Mouse (Mus musculus): ENCODE results near the gene Ccl4. TPM values are rescaled to one million over a fixed set of nuclear protein-coding genes. Genes with fewer than 3 reads are reported as not detected.

Gene Ccl4
- polyA plus RNA-seq, 1 experiment = 3.8 TPM

- 74% methylated on average over 2 of the region's 2 CpGs for WGBS
- TF ChIP-seq CTCF (IDR thresholded peaks at IDR 0.05; ENCODE audit: extremely low read depth, insufficient read depth, insufficient read length, insufficient replicate concordance) (no peak), POLR2A (IDR thresholded peaks at IDR 0.05; ENCODE audit: low read depth, low read length) (no peak)
- no peak for DNase-seq (ENCODE audit: low read depth in 1 of 2, low spot score in 2 of 2)
Observed at GRCm38 (mm10) chr11:83631065-83631464, 31.3 kb upstream of the Ccl4 start.

GRCm38 (mm10) chr11:83632744-83633143, 29.6 kb upstream of the Ccl4 start:
- Histone ChIP-seq H3K4me3 (ENCODE audit: extremely low read depth, insufficient read depth, insufficient read length) (no peak overlapping the region), H3K36me3 (ENCODE audit: control insufficient read depth, insufficient read depth, low read length) (no peaks in the 10 kb centered on the region), H3K4me1 (ENCODE audit: control insufficient read depth, insufficient read depth, insufficient read length) (no peaks in the 10 kb centered on the region), H3K27ac (ENCODE audit: insufficient read depth, low read length) (no peak overlapping the region), H3K27me3 (ENCODE audit: control insufficient read depth, insufficient read depth, low read length) (no peaks in the 10 kb centered on the region)
- WGBS = 50% methylated on average over 4 of the region's 4 CpGs
- DNase-seq (ENCODE audit: low read depth in 1 of 2, low spot score in 2 of 2) = peak in 1 of 2 experiments; percentile 27
- TF ChIP-seq POLR2A (IDR thresholded peaks at IDR 0.05; ENCODE audit: low read depth, low read length) (no peak), CTCF (IDR thresholded peaks at IDR 0.05; ENCODE audit: extremely low read depth, insufficient read depth, insufficient read length, insufficient replicate concordance) (peak; percentile 39; the same call in 1 of the 2 replicates)

More at GRCm38 (mm10) chr11:83631065-83631464, 31.3 kb upstream of the Ccl4 start:
- Histone ChIP-seq H3K4me1 (ENCODE audit: control insufficient read depth, insufficient read depth, insufficient read length) (no peaks in the 10 kb centered on the region), H3K36me3 (ENCODE audit: control insufficient read depth, insufficient read depth, low read length) (no peaks in the 10 kb centered on the region), H3K27me3 (ENCODE audit: control insufficient read depth, insufficient read depth, low read length) (no peaks in the 10 kb centered on the region), H3K27ac (ENCODE audit: insufficient read depth, low read length) (no peak overlapping the region), H3K4me3 (ENCODE audit: extremely low read depth, insufficient read depth, insufficient read length) (no peak overlapping the region)

GRCm38 (mm10) chr11:83634425-83634824, 28.0 kb upstream of the Ccl4 start:
- Histone ChIP-seq H3K36me3 (ENCODE audit: control insufficient read depth, insufficient read depth, low read length) (no peaks in the 10 kb centered on the region), H3K4me1 (ENCODE audit: control insufficient read depth, insufficient read depth, insufficient read length) (peaks cover 2% of the 10 kb centered on the region; the same call in 1 of the 2 replicates), H3K27ac (ENCODE audit: insufficient read depth, low read length) (no peak overlapping the region), H3K27me3 (ENCODE audit: control insufficient read depth, insufficient read depth, low read length) (no peaks in the 10 kb centered on the region), H3K4me3 (ENCODE audit: extremely low read depth, insufficient read depth, insufficient read length) (no peak overlapping the region)
- 79% methylated on average over 4 of the region's 4 CpGs for WGBS
- no peak for DNase-seq (ENCODE audit: low read depth in 1 of 2, low spot score in 2 of 2)
- TF ChIP-seq CTCF (IDR thresholded peaks at IDR 0.05; ENCODE audit: extremely low read depth, insufficient read depth, insufficient read length, insufficient replicate concordance) (no peak), POLR2A (IDR thresholded peaks at IDR 0.05; ENCODE audit: low read depth, low read length) (no peak)

DNA sequence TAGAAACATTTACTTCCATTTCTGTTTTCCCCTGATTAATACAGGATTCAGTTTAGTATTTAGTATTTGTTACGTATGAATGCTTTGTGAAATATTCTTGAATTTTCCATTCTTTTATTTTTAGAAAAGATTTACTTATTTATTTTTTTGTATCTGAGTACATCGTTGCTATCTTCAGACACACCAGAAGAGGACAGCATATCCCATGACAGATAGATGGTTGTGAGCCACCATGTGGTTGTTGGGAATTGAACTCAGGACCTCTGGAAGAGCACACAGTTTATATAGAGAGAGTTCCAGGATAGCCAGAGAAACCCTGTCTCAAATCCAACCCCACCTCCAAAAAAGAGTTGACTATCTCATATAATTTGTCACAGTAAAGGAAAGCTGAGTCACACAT, 27.5 kb upstream of the Ccl4 start:
- Histone ChIP-seq H3K27me3 (ENCODE audit: control insufficient read depth, insufficient read depth, low read length) (no peaks in the 10 kb centered on the region), H3K4me3 (ENCODE audit: extremely low read depth, insufficient read depth, insufficient read length) (no peak overlapping the region), H3K27ac (ENCODE audit: insufficient read depth, low read length) (no peak overlapping the region), H3K36me3 (ENCODE audit: control insufficient read depth, insufficient read depth, low read length) (no peaks in the 10 kb centered on the region), H3K4me1 (ENCODE audit: control insufficient read depth, insufficient read depth, insufficient read length) (peaks cover 3% of the 10 kb centered on the region; the same call in 1 of the 2 replicates)
- WGBS = 93% methylated on average over 2 of the region's 2 CpGs
- TF ChIP-seq CTCF (IDR thresholded peaks at IDR 0.05; ENCODE audit: extremely low read depth, insufficient read depth, insufficient read length, insufficient replicate concordance) = no peak
- TF ChIP-seq POLR2A (IDR thresholded peaks at IDR 0.05; ENCODE audit: low read depth, low read length) = no peak
- no peak for DNase-seq (ENCODE audit: low read depth in 1 of 2, low spot score in 2 of 2)

- Histone ChIP-seq H3K4me3 (ENCODE audit: extremely low read depth, insufficient read depth, insufficient read length) (no peak overlapping the region), H3K27ac (ENCODE audit: insufficient read depth, low read length) (no peak overlapping the region), H3K4me1 (ENCODE audit: control insufficient read depth, insufficient read depth, insufficient read length) (peaks cover 12% of the 10 kb centered on the region; the same call in 1 of the 2 replicates), H3K27me3 (ENCODE audit: control insufficient read depth, insufficient read depth, low read length) (no peaks in the 10 kb centered on the region), H3K36me3 (ENCODE audit: control insufficient read depth, insufficient read depth, low read length) (no peaks in the 10 kb centered on the region)
- no peak for DNase-seq (ENCODE audit: low read depth in 1 of 2, low spot score in 2 of 2)
- no peak for TF ChIP-seq POLR2A (IDR thresholded peaks at IDR 0.05; ENCODE audit: low read depth, low read length)
- TF ChIP-seq CTCF (IDR thresholded peaks at IDR 0.05; ENCODE audit: extremely low read depth, insufficient read depth, insufficient read length, insufficient replicate concordance) = no peak
- 79% methylated on average over 1 of the region's 1 CpGs for WGBS
Observed at GRCm38 (mm10) chr11:83636742-83637235, 25.6 kb upstream of the Ccl4 start.

GRCm38 (mm10) chr11:83638934-83639333, 23.4 kb upstream of the Ccl4 start:
- WGBS = 40% methylated on average over 2 of the region's 2 CpGs
- DNase-seq (ENCODE audit: low read depth in 1 of 2, low spot score in 2 of 2) = no peak
- Histone ChIP-seq H3K36me3 (ENCODE audit: control insufficient read depth, insufficient read depth, low read length) (no peaks in the 10 kb centered on the region), H3K27ac (ENCODE audit: insufficient read depth, low read length) (peak overlapping the region; percentile 5; the same call in 1 of the 2 replicates), H3K4me1 (ENCODE audit: control insufficient read depth, insufficient read depth, insufficient read length) (peaks cover 12% of the 10 kb centered on the region; the same call in 1 of the 2 replicates), H3K4me3 (ENCODE audit: extremely low read depth, insufficient read depth, insufficient read length) (no peak overlapping the region), H3K27me3 (ENCODE audit: control insufficient read depth, insufficient read depth, low read length) (no peaks in the 10 kb centered on the region)
- no peak for TF ChIP-seq POLR2A (IDR thresholded peaks at IDR 0.05; ENCODE audit: low read depth, low read length)

DNA sequence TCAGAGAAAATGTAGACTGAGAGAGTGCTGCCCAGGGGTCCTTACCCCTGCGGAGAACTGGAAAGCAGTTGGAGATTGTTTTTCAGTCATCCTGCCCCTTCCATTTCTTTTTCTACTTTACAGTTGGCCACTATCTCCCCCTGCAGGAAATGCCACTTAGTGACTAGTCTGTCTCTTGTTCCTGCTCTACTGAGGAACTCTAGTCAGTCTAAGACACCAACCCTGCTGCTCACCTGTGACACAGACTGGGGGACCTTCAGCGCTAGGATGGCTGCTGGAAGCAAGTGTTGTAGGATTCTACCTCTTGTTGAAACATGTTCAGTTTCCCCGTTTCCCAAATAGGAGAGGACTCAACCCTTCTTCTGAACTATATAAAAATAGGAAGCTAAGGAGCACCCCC, 22.9 kb upstream of the Ccl4 start:
- H3K27ac ChIP-seq (ENCODE audit: insufficient read depth, low read length) = peak overlapping the region; percentile 71
- peaks cover 12% of the 10 kb centered on the region; the same call in 1 of the 2 replicates for H3K4me1 ChIP-seq (ENCODE audit: control insufficient read depth, insufficient read depth, insufficient read length)
- TF ChIP-seq CTCF (IDR thresholded peaks at IDR 0.05; ENCODE audit: extremely low read depth, insufficient read depth, insufficient read length, insufficient replicate concordance) (no peak), POLR2A (IDR thresholded peaks at IDR 0.05; ENCODE audit: low read depth, low read length) (no peak)
- no peaks in the 10 kb centered on the region for H3K36me3 ChIP-seq (ENCODE audit: control insufficient read depth, insufficient read depth, low read length)
- no peaks in the 10 kb centered on the region for H3K27me3 ChIP-seq (ENCODE audit: control insufficient read depth, insufficient read depth, low read length)
- peak; percentile 24 to 64 for DNase-seq (ENCODE audit: low read depth in 1 of 2, low spot score in 2 of 2)
- no peak overlapping the region for H3K4me3 ChIP-seq (ENCODE audit: extremely low read depth, insufficient read depth, insufficient read length)
- 27% methylated on average over 3 of the region's 3 CpGs for WGBS

Data from spleen, adult 2 months (tissue).